Mouse (Mus musculus) spleen, adult 18-20 months (tissue): ENCODE measurements around the gene Pcdh11x.
"Not testable (repeated sequence)": the region's sequence is repeated elsewhere in the genome, so short reads cannot be mapped to it uniquely, and the experiment has no call there.

Source experiments
- DNase-seq, 2 experiments: peaks; one replicate each; pipeline ENCODE4 v3.0.0; 2022; ENCODE audit warnings: mixed read lengths in 2 of 2

Gene Pcdh11x

GRCm38 (mm10) chrX:120290011-120290899 is at the start of gene Pcdh11x:
Gene Pcdh11x (plus strand): TSS chrX:120290259.
- DNase-seq, result no peak

- DNase-seq, result no peak
Observed at GRCm38 (mm10) chrX:120260089-120260488, 30.0 kb upstream of the Pcdh11x start.

DNA sequence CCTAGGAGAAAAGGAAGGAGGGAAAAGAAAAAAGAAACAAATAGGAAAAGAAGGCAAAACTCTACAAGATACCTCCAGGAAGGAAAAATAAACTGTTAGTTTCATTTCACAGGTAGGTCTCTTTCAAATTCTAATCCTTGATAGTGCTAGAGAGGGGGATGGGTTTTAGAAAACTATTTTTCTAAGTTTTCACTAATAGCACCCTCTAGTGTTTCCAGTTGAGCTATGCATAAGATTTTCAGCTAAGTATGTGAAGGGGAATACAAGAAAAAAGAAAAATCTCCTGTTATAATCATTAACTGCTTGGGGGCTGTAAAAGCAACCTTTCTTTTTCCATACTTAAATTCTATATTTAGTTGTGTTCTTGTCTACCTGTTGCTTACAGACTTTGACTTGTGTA is 4.5 kb upstream of the Pcdh11x start:
- no peak for DNase-seq

- DNase-seq, result no peak
Observed at GRCm38 (mm10) chrX:120287502-120287901, 2.6 kb upstream of the Pcdh11x start.

GRCm38 (mm10) chrX:120290900-120291280 is 831 bp downstream of the Pcdh11x start:
- DNase-seq, result no peak

- no peak for DNase-seq
Observed at GRCm38 (mm10) chrX:120291696-120292095, 1.6 kb downstream of the Pcdh11x start.

GRCm38 (mm10) chrX:120292832-120293750 is 3.0 kb downstream of the Pcdh11x start:
- no peak for DNase-seq

- no peak for DNase-seq
Observed at GRCm38 (mm10) chrX:120301469-120302175, 11.6 kb downstream of the Pcdh11x start.

DNA sequence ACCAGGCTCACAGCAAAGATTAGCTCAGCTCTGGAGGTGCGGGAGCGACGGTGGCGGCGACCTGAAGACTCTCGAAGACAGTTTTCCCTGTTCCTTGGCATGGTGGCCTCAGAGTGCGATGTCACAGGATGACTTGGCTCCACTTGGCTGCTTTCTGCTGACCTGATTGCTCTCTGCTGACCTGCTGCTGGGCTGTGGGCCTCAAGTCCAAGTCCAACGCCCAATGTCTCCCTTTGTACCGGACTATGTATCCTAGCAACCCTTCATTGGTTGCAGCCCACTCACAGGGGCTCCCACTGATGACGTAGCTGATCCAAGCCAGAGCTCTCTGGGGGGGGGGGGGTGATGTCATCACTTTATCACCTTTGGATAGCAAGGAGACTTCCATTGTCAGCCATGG is 22.9 kb downstream of the Pcdh11x start, which contains the start of gene H2afb3:
Gene H2afb3, minus strand, starts transcription at position 101 of the 400 bp plus-strand sequence.
- DNase-seq, result not testable (repeated sequence)

DNA sequence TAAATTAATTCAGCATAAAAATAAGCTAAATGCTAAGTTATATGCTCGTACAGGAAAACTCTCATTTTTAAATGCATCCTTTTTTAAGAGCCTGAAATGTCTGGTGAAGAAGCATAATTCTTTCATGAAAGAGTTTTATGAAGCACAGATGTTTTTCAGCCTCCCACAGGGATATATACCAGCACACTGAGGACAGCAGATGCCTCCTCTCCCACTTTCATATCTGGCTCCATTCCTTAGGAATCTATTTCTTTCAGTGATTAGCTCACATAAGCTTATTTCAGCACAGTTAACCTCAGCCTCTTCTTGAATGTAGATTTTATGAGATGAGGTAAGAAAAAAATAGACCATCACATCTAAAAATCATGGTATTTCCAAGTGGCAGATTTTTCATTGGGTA is 176.2 kb downstream of the Pcdh11x start:
- DNase-seq, result no peak

GRCm38 (mm10) chrX:120486428-120486827 is 196.4 kb downstream of the Pcdh11x start:
- DNase-seq, result no peak

DNA sequence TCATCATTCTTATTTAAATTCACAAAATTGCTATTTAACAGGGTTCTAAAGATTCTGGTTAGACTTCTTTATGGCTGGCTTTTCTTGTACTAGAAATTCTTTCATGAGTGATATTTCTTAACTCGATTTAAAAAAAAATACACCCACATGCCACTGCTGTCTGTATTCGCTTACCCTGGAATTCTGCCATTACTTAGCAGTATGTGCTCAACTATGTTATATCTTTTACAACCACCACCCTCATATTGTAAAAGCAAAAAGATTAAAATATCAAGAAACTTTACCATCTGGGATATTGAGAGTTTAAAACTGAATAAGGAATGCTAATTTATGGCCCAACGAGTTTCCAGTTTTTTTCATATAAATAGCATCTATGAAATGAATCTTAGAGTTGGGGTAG is 234.9 kb downstream of the Pcdh11x start:
- no peak for DNase-seq

GRCm38 (mm10) chrX:120599309-120599708 is 309.2 kb downstream of the Pcdh11x start:
- DNase-seq, result no peak

DNA sequence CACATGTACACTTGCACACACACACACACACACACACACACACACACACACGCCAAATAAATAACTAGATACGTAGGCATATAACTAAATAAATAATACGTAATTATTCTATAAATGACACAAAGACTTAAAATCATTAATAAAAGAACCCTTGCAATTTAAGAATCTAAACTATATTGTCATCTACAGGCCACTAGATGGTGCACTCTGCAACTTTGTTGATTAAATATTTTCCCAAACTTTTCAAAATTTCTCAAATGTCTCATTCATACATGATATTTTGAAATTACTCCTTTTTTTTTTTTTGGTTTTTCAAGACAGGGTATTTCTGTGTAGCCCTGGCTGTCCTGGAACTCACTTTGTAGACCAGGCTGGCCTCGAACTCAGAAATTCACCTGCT is 328.4 kb downstream of the Pcdh11x start:
- DNase-seq, result no peak

- DNase-seq, result not testable (repeated sequence)
Observed at GRCm38 (mm10) chrX:120670236-120670635, 380.2 kb downstream of the Pcdh11x start.

- DNase-seq, result no peak
Observed at GRCm38 (mm10) chrX:120734144-120734543, 444.1 kb downstream of the Pcdh11x start.

DNA sequence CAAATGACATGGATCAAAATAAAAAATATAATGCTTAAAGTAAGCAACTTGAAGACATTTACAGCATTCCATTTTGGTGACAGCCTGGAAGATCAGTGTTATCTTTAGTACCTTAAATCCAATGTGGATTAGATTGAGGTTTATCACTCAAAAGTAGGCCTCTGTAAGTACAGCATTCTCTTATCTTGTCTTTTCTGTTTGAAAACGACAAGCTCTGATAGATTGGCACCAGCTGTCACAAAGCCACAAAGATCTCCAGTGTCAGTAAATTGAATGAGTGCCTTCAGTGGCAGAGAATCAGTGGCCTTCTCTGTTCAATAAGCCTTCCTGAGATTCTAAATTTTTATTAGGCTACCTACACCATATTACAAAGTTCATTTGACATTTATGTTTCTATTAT is 445.7 kb downstream of the Pcdh11x start:
- DNase-seq, result no peak

- no peak for DNase-seq
Observed at GRCm38 (mm10) chrX:120944556-120944955, 654.5 kb downstream of the Pcdh11x start.
